Mouse (Mus musculus): ENCODE results near the gene Cel.
A peak's percentile ranks its signal among the peaks of the same experiment; 100 is the strongest.

The Cel gene

GRCm38 (mm10) chr2:28537634-28537920 is 25.6 kb downstream of the Cel start:
- no peak for DNase-seq (ENCODE audit: low read depth)

- DNase-seq (ENCODE audit: low read depth), result no peak
These were observed 26.2 kb downstream of the Cel start for GRCm38 (mm10) chr2:28536766-28537633.

- no peak for DNase-seq (ENCODE audit: low read depth)
These were observed 27.0 kb downstream of the Cel start for GRCm38 (mm10) chr2:28536166-28536565.

GRCm38 (mm10) chr2:28535650-28536049 is 27.6 kb downstream of the Cel start:
- DNase-seq (ENCODE audit: low read depth), result no peak

DNA sequence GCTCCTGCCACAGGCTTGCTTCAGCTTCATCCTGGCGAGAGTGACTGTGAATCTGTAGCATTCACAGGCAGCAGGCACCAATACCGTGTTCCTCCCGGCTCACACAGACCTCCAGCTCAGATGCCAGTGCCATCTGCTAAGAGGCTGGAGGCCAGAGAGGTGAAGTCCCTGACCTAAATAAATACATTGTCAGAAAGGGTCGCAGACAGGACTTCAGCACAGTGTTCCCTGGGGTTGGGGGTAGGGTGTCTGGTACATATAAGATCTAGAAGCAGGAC is 28.0 kb downstream of the Cel start:
- no peak for DNase-seq (ENCODE audit: low read depth)

DNA sequence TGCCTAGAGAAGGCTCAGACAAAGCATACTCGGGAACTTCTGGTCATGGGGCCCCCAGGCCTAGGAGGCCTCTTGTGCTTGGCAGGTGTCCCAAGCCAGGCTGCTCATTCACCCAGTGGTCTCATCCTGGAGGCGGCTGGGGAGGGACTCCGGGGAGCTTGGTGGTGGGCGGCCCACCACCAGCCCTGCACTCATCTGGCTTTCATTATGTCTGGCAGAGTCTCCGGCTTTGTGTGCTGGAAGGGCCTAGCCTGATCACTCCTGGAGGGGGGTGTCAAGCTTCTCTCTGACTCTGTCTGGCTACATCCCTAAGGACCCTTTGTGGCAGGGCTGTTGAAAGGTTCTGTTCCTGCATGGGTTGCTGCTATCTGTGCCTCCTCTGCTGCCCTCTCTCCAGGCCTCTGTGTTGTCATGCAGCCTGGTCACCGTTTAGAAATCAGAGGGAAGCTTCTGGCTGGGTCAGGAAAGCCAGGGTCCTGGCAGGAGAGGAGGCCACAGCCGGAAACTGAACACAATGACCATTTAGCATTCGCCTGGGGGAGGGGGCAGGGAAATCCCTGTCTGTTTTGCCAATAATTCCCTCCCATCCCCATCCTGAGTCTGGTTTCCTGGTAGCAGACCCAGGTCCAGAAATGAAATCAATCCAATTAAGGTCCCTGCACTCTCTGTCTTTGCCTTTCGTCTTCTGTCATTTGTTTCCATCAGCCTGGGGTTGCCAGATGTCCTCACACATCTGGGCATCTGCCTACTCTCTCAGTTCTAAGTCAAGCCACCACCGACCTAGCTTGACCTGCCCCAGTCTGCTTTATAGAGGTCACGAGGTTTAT is 28.6 kb downstream of the Cel start:
- no peak for DNase-seq (ENCODE audit: low read depth)

GRCm38 (mm10) chr2:28533901-28534435 is 29.2 kb downstream of the Cel start:
- DNase-seq (ENCODE audit: low read depth), result no peak

- DNase-seq (ENCODE audit: low read depth), result peak; percentile 83
These were observed 30.0 kb downstream of the Cel start for GRCm38 (mm10) chr2:28532938-28533771.

DNA sequence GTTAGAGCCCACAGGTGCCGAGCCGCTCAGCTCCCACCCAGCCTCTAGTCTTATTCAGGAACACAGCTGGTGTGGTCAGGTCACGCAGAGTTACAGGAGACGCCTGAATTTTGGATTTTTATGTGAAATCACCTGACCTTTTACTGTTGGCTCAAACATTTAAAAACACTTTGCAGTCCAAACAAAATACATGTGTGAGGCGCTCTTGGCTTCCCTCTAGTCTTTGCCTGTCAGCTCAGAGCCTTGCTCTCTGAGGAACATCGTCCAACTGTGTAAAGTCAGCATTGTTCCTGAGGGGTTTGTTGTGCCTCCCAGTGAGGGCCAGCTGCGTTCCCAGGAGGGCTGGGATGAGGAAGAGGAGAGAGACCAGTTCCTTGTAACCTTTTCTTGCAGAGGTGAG is 32.9 kb downstream of the Cel start:
- DNase-seq (ENCODE audit: low read depth), result peak; percentile 73

DNA sequence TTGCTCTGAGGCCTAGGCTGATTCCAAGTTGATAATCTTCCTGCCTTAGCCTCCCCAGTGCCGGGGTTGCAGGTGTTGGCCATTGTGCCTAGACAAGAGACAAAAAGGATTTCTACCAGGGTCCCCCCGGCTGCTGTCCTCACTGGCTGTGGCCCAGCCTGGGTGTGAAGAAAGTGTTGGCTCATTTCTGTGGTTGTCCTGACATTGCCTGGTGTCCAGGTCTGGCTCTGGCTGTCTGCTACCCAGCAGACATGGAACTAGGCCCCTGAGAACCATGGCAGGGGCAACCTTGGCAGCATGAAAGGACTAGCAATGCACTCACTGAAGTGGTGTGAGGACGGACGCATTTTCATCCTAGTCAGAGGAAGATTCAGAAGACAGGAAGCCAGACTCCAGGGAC is 33.3 kb downstream of the Cel start:
- no peak for DNase-seq (ENCODE audit: low read depth)

DNA sequence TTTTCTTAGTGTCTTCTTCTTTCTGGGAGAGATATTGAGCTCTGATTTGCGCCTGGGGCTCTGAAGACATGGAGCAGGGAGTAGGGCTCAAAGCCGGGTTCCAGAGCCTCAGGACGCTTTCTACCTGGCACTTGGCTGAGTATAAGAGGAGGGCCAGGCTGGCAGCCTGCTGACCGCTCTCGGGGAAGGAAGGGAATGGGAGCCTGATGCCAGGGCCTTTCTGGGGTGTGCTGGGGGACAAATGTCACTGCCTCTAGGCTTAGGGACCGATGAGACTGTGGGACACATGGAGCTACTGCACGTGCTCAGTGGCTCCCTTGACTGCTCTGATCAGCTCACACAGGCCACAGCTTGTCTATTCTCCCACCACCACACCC is 34.9 kb downstream of the Cel start:
- DNase-seq (ENCODE audit: low read depth), result no peak

GRCm38 (mm10) chr2:28527436-28528353 is 35.5 kb downstream of the Cel start:
- no peak for DNase-seq (ENCODE audit: low read depth)

DNA sequence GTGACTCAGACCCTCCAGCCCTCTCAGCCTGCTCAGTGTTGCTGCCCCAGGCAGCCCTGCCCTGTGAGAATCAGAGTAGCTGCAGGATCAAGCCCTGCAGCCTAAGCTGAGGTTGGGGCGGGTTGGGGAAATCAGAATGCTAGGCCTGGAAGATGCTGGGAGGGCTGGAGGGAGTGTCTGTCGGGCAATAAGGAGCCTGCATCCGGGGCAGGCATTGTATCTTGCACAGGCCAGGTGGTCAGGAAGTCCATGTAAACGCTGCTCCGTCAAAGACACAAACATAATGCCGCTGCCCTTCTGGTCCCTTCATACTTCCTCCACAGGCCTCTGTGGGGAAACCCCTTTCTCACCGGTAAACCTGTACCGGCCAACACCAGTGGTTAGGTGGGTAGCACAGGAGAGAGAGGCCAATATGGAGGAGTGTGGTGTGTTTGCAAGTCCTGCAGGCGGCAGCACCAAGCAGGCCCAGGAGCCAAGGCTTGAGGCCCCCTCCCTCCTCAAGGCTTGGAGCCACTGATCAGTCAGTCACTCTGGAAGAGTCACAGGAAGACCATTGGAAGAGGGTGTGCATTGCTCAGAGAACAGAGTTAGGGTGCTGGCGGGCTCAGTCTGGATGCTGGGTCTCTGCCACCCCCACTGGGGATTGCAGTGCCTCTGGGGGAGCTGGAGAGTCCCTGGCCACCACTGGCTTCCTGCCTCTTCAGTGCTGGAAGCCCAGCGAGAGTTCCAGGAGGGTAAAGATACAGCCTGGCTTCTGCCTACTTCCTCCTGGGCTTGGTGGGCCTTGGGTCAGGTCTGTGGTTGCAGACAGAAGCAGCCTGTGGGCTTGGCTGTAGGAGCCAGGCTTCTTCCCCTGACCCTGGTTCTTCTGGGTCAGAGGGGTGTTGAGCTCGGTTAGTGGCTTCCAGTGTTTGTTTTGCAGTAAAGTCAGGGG is 37.0 kb downstream of the Cel start:
- peak; percentile 81 for DNase-seq (ENCODE audit: low read depth)

DNA sequence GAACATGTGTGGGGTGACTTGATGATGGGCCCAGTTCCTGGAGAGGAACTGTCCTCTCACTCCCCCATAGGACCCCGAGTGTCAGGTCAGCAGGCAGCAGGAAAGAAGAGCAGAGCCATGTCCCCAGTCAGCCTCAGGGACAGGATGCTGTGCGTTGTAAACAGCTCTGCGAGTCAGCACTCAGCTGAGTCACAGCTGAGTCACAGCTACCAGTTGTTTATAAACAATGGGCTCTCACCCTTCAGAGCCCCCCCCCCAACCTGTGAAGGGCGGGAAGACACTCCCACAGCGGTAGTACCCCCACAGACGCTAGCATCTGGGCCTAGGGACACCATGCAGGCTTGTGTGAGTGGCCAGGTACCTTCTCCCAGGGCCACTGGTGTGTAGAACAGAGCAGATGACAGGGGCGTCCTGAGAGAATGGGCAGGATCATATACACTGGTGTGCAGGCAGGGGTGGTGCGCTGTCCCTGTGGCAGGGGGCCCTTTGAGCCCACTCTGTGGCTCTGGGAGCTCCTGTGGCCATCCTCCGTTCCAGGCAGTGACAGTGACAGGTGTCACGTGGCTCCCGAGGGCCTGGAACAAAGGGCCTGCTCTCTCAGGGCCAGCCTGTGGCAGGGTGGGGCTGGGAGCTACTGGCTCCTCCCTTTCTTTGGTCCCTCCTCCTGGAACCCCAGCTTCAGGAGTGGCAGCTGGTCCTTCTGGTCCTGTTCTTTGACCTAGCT is 37.8 kb downstream of the Cel start:
- no peak for DNase-seq (ENCODE audit: low read depth)

DNA sequence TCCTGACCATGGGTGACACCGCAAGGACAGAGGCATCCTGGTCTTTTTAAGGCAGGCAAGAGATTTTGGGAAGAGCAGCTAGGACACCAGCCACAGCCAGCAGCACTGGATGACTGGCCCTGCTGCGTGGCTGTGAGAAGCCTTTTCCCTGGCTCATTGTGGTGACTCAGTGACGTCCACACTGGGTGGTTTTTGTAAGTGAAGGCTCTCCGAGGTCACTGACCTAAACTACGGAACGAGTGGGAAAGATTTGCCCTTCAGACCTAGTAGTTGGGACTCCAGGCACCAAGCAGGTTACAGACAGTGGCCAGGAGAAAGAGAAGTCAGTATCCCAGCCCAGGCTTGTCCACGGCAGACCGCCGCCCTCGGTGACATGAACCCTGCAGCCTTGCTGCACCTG is 38.8 kb downstream of the Cel start:
- no peak for DNase-seq (ENCODE audit: low read depth)

DNA sequence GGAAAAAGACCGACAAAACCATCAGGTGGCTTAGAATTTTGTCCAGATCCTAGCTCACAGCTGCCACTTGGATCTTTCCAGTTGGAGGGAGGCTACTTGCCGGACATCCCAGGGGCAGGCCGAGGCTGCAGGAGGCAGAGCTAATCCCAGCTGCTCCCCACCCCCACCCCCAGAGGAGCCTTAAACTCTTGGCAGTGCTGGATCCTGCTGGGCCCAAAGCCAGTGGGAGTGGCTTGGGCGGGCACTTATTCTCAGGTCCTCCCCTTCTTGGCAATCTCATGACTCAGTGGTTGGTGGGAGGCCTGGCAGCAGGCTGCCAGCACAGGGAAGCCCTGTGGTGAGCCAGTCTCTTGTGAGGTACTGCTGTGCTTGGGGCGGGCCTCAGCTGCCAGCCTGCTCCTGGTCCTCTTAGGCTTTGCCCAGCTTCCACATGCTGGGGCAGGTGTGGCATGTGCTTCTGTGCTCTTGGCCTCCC is 39.5 kb downstream of the Cel start:
- DNase-seq (ENCODE audit: low read depth), result peak; percentile 97

- DNase-seq (ENCODE audit: low read depth), result no peak
These were observed 41.0 kb downstream of the Cel start for GRCm38 (mm10) chr2:28522166-28522565.

- DNase-seq (ENCODE audit: low read depth), result no peak
These were observed 41.5 kb downstream of the Cel start for GRCm38 (mm10) chr2:28521571-28522151.

- no peak for DNase-seq (ENCODE audit: low read depth)
These were observed 42.6 kb downstream of the Cel start for GRCm38 (mm10) chr2:28520581-28520980.

Measured in fibroblast of lung, adult 2 months (primary cell).